Mouse (Mus musculus): ENCODE results near the gene Prkaa1. TPM values are rescaled to one million over a fixed set of nuclear protein-coding genes. Genes with fewer than 3 reads are reported as not detected.

Prkaa1 gene
- polyA plus RNA-seq, 1 experiment from 2014 or later: 16.1 TPM

DNA sequence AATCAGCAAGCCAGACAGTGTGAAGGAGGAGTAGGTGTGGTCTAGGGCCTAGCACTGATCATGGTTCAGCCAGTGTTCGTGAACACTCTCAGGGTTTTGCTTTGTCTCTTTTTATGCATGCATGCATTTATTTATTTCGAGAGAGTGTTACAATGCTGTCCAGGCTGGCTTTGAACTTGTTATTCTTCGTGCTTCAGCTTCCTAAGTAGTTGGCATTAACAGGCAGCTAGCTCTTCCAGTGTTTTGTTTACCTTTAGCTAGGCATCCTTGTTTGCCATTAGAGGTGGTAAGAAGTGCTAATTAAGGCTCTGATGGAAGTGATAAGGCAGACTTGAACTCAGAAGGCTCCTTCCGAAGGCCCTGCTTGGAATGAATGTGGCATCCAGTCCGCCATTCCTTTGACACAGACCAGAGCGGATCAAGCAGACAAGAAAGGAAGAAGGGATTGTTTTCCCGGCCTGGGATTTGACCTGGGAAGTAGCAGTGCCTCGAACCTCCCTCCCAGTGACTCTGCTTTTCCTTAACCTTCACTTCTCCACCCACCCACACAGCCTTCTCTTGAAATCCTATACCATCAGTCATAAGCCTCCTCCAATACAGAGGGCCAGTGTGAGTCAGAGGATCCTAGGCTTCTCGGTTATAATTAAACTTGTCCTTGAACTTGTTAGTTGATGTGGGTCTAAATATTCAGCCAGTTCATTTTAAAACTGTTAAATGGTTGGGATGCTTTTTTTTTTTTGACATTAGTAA is 1.7 kb downstream of the Prkaa1 start:
- H3K4me1 ChIP-seq (replicated peaks): peaks cover 33% of the 10 kb centered on the region
- H3K27me3 ChIP-seq: no peaks in the 10 kb centered on the region
- no peak overlapping the region for H3K9ac ChIP-seq (replicated peaks)
- H3K27ac ChIP-seq: no peak overlapping the region
- no peaks in the 10 kb centered on the region for H3K9me3 ChIP-seq
- 42% methylated on average over 9 of the region's 9 CpGs for WGBS
- no peak for ATAC-seq (ENCODE audit: insufficient number of reproducible peaks, insufficient read depth, low FRiP score, low TSS enrichment, low read depth)
- no peaks in the 10 kb centered on the region for H3K36me3 ChIP-seq
- H3K4me3 ChIP-seq (replicated peaks): peak overlapping the region; percentile 80
- H3K4me2 ChIP-seq: peak overlapping the region; percentile 67

DNA sequence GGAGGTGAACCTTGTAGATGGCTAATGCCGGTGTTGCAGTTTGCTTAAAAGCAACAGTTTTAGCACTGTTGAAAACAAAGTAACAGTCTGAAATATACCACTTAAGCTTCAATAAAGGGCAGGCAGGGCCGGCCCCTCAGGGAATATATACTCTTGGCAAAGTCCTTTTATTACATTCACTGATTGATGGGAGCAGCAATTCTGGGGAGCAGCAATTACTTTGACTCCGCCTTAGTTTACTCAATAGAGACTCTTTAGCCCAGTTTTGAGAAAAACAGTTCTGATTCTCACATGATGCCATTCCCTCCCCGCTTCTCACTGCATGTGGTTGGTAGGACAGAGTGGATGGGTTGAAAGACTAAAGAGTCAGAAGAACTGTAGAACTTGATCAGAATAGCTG is 5.5 kb downstream of the Prkaa1 start:
- no peak overlapping the region for H3K4me3 ChIP-seq (replicated peaks)
- peak overlapping the region; percentile 53; the same call in 1 of the 2 replicates for H3K27ac ChIP-seq
- 30% methylated on average over 4 of the region's 4 CpGs for WGBS
- H3K9ac ChIP-seq (replicated peaks): no peak overlapping the region
- H3K4me2 ChIP-seq: peak overlapping the region; percentile 31
- H3K27me3 ChIP-seq: no peaks in the 10 kb centered on the region
- peak; percentile 8; the same call in 1 of the 2 replicates for ATAC-seq (ENCODE audit: insufficient number of reproducible peaks, insufficient read depth, low FRiP score, low TSS enrichment, low read depth)
- H3K9me3 ChIP-seq: no peaks in the 10 kb centered on the region
- H3K4me1 ChIP-seq (replicated peaks): peaks cover 33% of the 10 kb centered on the region
- H3K36me3 ChIP-seq: no peaks in the 10 kb centered on the region

DNA sequence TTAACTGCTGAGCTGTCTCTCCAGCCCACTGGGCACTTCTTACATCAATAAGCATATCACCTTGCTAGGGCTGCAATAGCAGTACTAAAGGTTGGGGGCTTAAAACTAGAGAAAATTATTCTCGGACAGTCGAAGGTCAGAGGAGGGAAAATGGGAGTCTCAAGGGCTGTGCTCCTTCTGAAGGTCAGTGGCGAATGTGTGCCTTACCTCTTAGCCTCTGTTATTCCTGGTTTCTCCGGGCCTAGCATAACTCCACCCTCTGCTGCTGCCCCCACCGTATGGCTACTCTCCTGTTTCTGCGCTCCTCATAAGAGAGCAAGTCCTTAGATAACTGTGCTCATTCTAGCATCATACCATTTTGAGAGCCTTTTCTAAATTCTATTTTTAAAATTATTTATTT is 8.5 kb downstream of the Prkaa1 start:
- WGBS: 91% methylated on average over 6 of the region's 6 CpGs
- no peak for ATAC-seq (ENCODE audit: insufficient number of reproducible peaks, insufficient read depth, low FRiP score, low TSS enrichment, low read depth)
- Histone ChIP-seq H3K4me1 (replicated peaks) (peaks cover 27% of the 10 kb centered on the region), H3K27me3 (no peaks in the 10 kb centered on the region), H3K27ac (no peak overlapping the region), H3K9me3 (no peaks in the 10 kb centered on the region), H3K4me2 (no peak overlapping the region), H3K9ac (replicated peaks) (no peak overlapping the region), H3K4me3 (replicated peaks) (no peak overlapping the region), H3K36me3 (no peaks in the 10 kb centered on the region)

DNA sequence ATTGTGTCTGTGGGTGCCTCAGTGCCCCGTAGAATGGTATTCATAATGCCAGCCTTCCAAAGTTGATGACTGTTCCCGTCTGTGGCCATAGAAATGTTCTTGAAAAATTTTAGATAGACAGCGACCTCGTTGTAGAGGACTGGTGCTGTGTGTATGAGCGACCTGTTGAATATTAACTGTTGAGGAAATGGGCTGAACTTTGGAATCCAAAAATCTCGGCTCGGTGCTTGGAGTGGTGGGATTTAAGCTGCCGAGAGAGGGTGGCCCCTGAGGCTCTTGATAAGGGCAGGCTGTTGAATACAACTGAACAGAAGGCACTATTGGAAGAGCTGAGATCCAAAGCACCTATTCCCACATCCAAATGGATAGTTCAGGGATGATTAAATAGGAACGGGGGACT is 11.0 kb downstream of the Prkaa1 start:
- 86% methylated on average over 9 of the region's 9 CpGs for WGBS
- peaks cover 7% of the 10 kb centered on the region for H3K4me1 ChIP-seq (replicated peaks)

DNA sequence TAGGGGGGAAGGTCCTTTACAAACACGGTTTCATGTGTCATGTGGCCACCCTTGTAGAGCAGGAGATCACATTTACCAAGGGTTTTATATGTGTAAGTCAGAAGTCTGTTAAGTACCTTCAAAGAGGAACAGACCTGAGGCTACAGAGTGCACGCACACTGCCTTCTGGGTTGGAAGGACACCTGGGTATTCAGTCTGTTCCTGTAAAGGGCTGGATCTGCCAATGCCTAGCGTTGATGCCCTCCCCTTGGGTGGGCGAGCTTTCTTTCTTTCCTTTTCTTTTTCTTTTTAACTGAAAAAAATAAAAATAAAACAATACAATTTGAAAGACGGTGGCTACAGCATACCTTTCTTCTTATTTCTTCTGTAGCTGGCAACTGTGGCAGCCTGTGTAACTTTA is 11.4 kb downstream of the Prkaa1 start:
- WGBS: 76% methylated on average over 5 of the region's 5 CpGs

More for the DNA sequence above, 11.0 kb downstream of the Prkaa1 start:
- Histone ChIP-seq H3K9ac (replicated peaks) (no peak overlapping the region), H3K27ac (no peak overlapping the region), H3K27me3 (no peaks in the 10 kb centered on the region), H3K36me3 (0 out of 2 replicates have a peak, but pooled peaks cover 4% of the 10 kb centered on the region), H3K9me3 (no peaks in the 10 kb centered on the region), H3K4me2 (no peak overlapping the region), H3K4me3 (replicated peaks) (no peak overlapping the region)
- no peak for ATAC-seq (ENCODE audit: insufficient number of reproducible peaks, insufficient read depth, low FRiP score, low TSS enrichment, low read depth)

DNA sequence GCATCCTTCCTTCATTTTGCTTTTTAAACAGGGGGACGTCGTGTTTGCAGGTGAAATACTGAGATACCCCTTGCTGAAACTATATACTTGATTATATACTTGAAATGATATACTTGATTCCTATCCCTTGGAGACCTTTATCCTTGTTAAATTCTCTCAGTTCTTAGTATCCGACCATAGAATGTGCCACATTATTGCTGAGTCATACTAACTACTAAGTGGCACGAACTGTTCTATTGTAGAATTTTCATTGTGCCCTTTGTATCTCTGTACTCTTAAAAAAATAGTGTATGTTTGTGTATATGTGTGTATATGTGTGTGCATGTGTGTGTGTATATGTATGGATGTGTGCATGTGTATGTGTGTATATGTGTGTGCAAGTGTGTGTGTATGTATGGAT is 12.7 kb downstream of the Prkaa1 start:
- Histone ChIP-seq H3K4me3 (replicated peaks) (no peak overlapping the region), H3K4me1 (replicated peaks) (peaks cover 5% of the 10 kb centered on the region; the same call in 1 of the 2 replicates), H3K4me2 (no peak overlapping the region), H3K27ac (no peak overlapping the region), H3K36me3 (peaks cover 10% of the 10 kb centered on the region; the same call in 1 of the 2 replicates), H3K9me3 (no peaks in the 10 kb centered on the region), H3K27me3 (no peaks in the 10 kb centered on the region), H3K9ac (replicated peaks) (no peak overlapping the region)
- WGBS: 89% methylated on average over 4 of the region's 4 CpGs
- ATAC-seq (ENCODE audit: insufficient number of reproducible peaks, insufficient read depth, low FRiP score, low TSS enrichment, low read depth): no peak

More for the DNA sequence above, 11.4 kb downstream of the Prkaa1 start:
- no peak overlapping the region for H3K4me2 ChIP-seq
- no peak for ATAC-seq (ENCODE audit: insufficient number of reproducible peaks, insufficient read depth, low FRiP score, low TSS enrichment, low read depth)
- no peaks in the 10 kb centered on the region for H3K27me3 ChIP-seq
- H3K9ac ChIP-seq (replicated peaks): no peak overlapping the region
- H3K4me1 ChIP-seq (replicated peaks): peaks cover 5% of the 10 kb centered on the region; the same call in 1 of the 2 replicates
- H3K9me3 ChIP-seq: no peaks in the 10 kb centered on the region
- no peak overlapping the region for H3K4me3 ChIP-seq (replicated peaks)
- H3K36me3 ChIP-seq: 0 out of 2 replicates have a peak, but pooled peaks cover 5% of the 10 kb centered on the region
- H3K27ac ChIP-seq: no peak overlapping the region

DNA sequence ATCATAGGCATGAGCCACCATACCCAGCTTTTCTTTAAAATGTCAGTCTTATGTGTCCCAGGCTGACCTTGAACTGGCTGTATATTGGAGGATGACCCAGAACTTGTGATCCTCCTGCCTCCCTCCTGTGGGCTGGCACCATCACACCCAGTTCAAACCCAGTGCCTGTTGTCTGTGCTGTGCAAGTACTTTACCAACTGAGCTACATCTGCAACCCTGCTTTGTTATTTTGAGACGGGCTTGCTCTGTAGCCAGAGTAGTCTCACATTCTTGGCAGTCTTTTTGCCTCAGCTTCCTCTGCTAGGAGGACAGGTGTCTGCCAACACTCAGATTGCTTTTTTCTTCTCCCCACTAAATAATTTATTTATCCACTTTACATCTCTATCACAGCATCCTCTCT is 13.7 kb downstream of the Prkaa1 start:
- Histone ChIP-seq H3K4me1 (replicated peaks) (peaks cover 5% of the 10 kb centered on the region; the same call in 1 of the 2 replicates), H3K9ac (replicated peaks) (no peak overlapping the region), H3K27me3 (no peaks in the 10 kb centered on the region), H3K4me3 (replicated peaks) (no peak overlapping the region), H3K4me2 (no peak overlapping the region), H3K27ac (no peak overlapping the region), H3K9me3 (no peaks in the 10 kb centered on the region), H3K36me3 (peaks cover 10% of the 10 kb centered on the region; the same call in 1 of the 2 replicates)
- no peak for ATAC-seq (ENCODE audit: insufficient number of reproducible peaks, insufficient read depth, low FRiP score, low TSS enrichment, low read depth)
- whole genome bisulfite sequencing: 77% methylated on average over 1 of the region's 1 CpGs

DNA sequence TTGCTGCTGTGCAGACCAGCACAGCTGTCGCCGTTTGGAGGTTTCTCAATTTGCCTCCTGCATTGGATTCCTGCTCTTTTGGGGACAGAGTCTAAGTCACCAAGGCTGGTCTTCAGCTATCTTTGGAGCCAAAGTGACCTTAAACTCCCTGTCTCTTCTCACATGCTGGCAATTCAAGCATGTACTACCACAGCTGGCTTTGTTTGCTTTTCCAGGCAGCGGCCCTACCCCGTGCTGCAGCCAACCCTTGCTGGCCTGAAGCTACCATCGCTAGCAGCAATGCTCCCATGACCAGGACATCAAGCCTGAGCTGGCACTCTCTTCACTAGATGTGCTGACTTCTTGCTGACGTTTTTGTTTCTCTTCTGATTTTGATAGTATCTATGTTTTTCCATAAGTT is 15.2 kb downstream of the Prkaa1 start:
- no peak for ATAC-seq (ENCODE audit: insufficient number of reproducible peaks, insufficient read depth, low FRiP score, low TSS enrichment, low read depth)

DNA sequence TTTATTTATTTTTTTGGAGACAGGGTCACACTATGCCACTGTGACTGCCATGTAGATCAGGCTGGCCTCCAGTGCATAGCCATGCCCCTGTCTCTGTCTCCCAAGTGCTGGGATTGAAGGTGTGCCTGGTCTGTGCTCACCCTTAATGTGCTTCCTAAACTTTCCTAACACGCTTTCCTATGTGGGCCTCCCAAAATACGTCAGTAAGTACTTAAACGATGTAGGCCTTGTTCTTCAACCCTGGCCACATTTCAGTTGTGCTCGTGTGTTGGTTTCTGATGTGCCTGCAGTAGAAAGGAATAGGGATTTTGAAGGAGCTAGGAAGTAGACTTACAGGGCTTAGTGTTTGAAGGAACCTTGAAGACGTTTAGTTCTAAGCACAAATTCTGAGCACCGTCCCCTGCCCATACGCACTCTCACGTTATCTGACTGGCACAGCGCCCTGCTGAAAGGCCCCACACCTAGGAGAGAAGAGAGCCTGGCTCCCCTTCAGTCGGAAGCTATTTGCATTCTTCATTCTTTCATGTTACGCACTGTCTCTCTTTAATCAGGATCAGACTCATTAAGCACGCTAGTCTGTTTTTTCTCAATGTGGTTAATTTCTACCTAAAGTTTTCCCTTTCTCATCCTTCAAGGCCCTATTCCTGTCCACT is 21.6 kb downstream of the Prkaa1 start:
- no peaks in the 10 kb centered on the region for H3K27me3 ChIP-seq
- no peak for ATAC-seq (ENCODE audit: insufficient number of reproducible peaks, insufficient read depth, low FRiP score, low TSS enrichment, low read depth)
- WGBS: 90% methylated on average over 12 of the region's 12 CpGs
- peaks cover 70% of the 10 kb centered on the region for H3K36me3 ChIP-seq
- no peak overlapping the region for H3K27ac ChIP-seq
- no peak overlapping the region for H3K4me2 ChIP-seq
- H3K4me1 ChIP-seq (replicated peaks): no peaks in the 10 kb centered on the region
- no peak overlapping the region for H3K4me3 ChIP-seq (replicated peaks)
- no peaks in the 10 kb centered on the region for H3K9me3 ChIP-seq
- no peak overlapping the region for H3K9ac ChIP-seq (replicated peaks)

More for the DNA sequence above, 15.2 kb downstream of the Prkaa1 start:
- H3K4me2 ChIP-seq: no peak overlapping the region
- H3K27me3 ChIP-seq: no peaks in the 10 kb centered on the region
- peaks cover 5% of the 10 kb centered on the region; the same call in 1 of the 2 replicates for H3K4me1 ChIP-seq (replicated peaks)
- H3K27ac ChIP-seq: no peak overlapping the region
- no peak overlapping the region for H3K9ac ChIP-seq (replicated peaks)
- peaks cover 19% of the 10 kb centered on the region for H3K36me3 ChIP-seq
- H3K9me3 ChIP-seq: no peaks in the 10 kb centered on the region
- WGBS: 89% methylated on average over 6 of the region's 6 CpGs
- H3K4me3 ChIP-seq (replicated peaks): no peak overlapping the region

DNA sequence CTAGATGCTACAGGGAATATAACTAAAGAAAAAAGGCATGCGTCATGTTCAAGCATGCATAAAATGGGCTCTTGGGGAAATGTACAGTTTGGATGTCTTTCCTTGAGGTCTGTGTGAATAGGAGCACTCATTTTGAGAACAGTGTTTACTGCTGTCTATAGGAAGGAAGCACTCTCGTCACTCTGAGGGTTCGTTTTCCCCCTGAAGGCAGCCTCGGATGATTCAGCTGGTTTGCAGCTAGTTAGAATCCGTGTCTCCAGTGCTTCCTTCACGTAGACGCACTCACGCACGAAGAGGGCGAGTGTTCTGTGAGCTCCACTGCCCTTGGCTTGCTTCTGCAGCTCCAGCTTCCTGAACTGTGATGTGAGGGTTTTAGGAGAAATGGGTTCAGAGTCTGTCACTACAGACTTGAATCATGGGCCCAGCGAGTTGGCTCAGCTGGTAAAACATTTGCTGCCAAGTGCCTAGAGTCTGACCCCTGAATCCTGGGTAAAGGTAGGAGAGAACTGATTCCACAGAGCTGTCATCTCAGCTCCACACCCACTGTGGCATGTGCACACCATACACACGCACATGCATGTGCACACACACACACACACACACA is 29.7 kb downstream of the Prkaa1 start:
- H3K4me3 ChIP-seq (replicated peaks): no peak overlapping the region
- no peak for ATAC-seq (ENCODE audit: insufficient number of reproducible peaks, insufficient read depth, low FRiP score, low TSS enrichment, low read depth)
- no peak overlapping the region for H3K4me2 ChIP-seq
- no peaks in the 10 kb centered on the region for H3K4me1 ChIP-seq (replicated peaks)
- no peaks in the 10 kb centered on the region for H3K9me3 ChIP-seq
- H3K27ac ChIP-seq: no peak overlapping the region
- no peak overlapping the region for H3K9ac ChIP-seq (replicated peaks)
- WGBS: 92% methylated on average over 12 of the region's 12 CpGs
- H3K27me3 ChIP-seq: no peaks in the 10 kb centered on the region
- H3K36me3 ChIP-seq: peaks cover 77% of the 10 kb centered on the region

DNA sequence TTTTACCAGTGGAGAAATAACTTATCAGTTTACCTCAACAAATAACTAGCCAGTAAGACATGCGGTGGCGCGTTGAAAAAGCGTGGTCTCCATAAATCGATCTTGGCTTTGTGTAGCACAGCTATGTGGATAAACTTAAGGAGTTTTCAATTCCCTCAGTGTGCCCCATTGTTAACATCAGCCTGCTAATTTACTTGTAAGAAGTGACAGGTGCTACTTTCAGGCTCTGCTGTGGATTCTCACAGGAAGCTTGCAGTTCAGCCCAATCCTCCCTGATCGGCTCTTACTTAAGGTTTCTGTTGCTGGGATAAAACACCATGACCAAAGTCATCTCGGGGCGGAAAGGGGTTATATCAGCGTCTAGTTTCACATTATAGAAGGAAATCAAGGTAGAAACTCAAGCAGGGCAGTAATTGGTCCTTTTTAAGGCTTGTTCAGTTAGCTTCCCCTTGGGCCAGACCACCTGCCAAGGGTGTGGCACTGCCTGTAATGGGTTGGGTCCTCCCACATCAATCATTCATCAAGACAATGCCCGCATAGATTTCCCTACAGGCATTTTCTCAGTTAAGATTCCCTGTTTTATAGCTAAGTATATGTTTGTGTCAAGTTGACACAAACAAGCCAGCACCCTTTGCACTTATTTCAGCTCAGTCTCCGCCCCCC is 41.1 kb downstream of the Prkaa1 start:
- H3K4me3 ChIP-seq (replicated peaks): peak overlapping the region; percentile 94
- ATAC-seq (ENCODE audit: insufficient number of reproducible peaks, insufficient read depth, low FRiP score, low TSS enrichment, low read depth): peak; percentile 45; the same call in 1 of the 2 replicates
- peak overlapping the region; percentile 88 for H3K27ac ChIP-seq
- peak overlapping the region; percentile 80 for H3K4me2 ChIP-seq
- H3K36me3 ChIP-seq: peaks cover 5% of the 10 kb centered on the region; the same call in 1 of the 2 replicates
- H3K9ac ChIP-seq (replicated peaks): peak overlapping the region; percentile 81
- 41% methylated on average over 11 of the region's 11 CpGs for WGBS
- H3K4me1 ChIP-seq (replicated peaks): peaks cover 7% of the 10 kb centered on the region
- no peaks in the 10 kb centered on the region for H3K9me3 ChIP-seq
- H3K27me3 ChIP-seq: no peaks in the 10 kb centered on the region

Data from limb, embryonic 12.5 days (tissue).